Mouse (Mus musculus) stomach, postnatal 0 days (tissue): ENCODE measurements around the gene Inca1. TPM values are rescaled to one million over a fixed set of nuclear protein-coding genes. Genes with fewer than 3 reads are reported as not detected.
A peak's percentile ranks its signal among the peaks of the same experiment; 100 is the strongest.

Experiments used
- ATAC-seq: fragments of 200-750 bp; cut with Nextera tagmentation; 2 replicates; pipeline ENCODE4 v1.8.0; 2017; ENCODE audit not compliant: low FRiP score, low TSS enrichment
- DNase-seq: peaks from one replicate; pipeline ENCODE4 v3.0.0-alpha.2; 2016; ENCODE audit warnings: low spot score
- H3K27ac ChIP-seq: fragments of 300-500 bp; sonication (generic); replicated peaks from 2 replicates; pipeline ENCODE4 v1.5.1; 2014; ENCODE audit warnings: mild to moderate bottlenecking, control low read depth
- H3K27me3 ChIP-seq: fragments of 300-500 bp; sonication (generic); 2 replicates; pipeline ENCODE4 v1.6.1; 2014; ENCODE audit warnings: low read length; ENCODE audit not compliant: control insufficient read depth, insufficient read depth
- H3K36me3 ChIP-seq: fragments of 300-500 bp; sonication (generic); 2 replicates; pipeline ENCODE4 v1.6.1; 2014; ENCODE audit warnings: low read length, mixed read lengths; ENCODE audit not compliant: control insufficient read depth, insufficient read depth
- H3K4me1 ChIP-seq: fragments of 300-500 bp; sonication (generic); replicated peaks from 2 replicates; pipeline ENCODE4 v1.6.1; 2014; ENCODE audit warnings: antibody characterized with exemption; ENCODE audit not compliant: control insufficient read depth, insufficient read depth
- H3K4me2 ChIP-seq: fragments of 300-500 bp; sonication (generic); replicated peaks from 2 replicates; pipeline ENCODE4 v1.6.1; 2014; ENCODE audit warnings: low read depth, mild to moderate bottlenecking, control low read depth, moderate library complexity
- H3K4me3 ChIP-seq: fragments of 300-500 bp; sonication (generic); 2 replicates; pipeline ENCODE4 v1.5.1; 2014; ENCODE audit warnings: low read depth, low read length, control low read depth
- H3K9ac ChIP-seq: fragments of 300-500 bp; sonication (generic); 2 replicates; pipeline ENCODE4 v1.6.1; 2014; ENCODE audit warnings: mild to moderate bottlenecking, low read length, control low read depth, mixed read lengths
- H3K9me3 ChIP-seq: fragments of 300-500 bp; sonication (generic); 2 replicates; pipeline ENCODE4 v1.6.1; 2016; ENCODE audit warnings: low read length; ENCODE audit not compliant: control insufficient read depth
- CTCF ChIP-seq: IDR thresholded peaks from 2 replicates; pipeline ENCODE4 v1.5.1; 2016; ENCODE audit warnings: antibody characterized with exemption, low read depth, mild to moderate bottlenecking, moderate library complexity
- EP300 ChIP-seq: optimal IDR thresholded peaks from 2 replicates; pipeline ENCODE3; 2016; ENCODE audit warnings: antibody characterized with exemption
- WGBS: fragments of 180-500 bp; shearing (Covaris S2); extraction: QIAGEN DNeasy Blood & Tissue Kit; methylation state at CpG from one replicate; pipeline ENCODE4 v1.1.7; 2014; 5-methylcytosine and 5-hydroxymethylcytosine counted together
- polyA plus RNA-seq: library from polyadenylated mRNA; unstranded; fragments of >200 nt; fragmentation: Nextera tagmentation; extraction: Ambion mirVana; gene quantifications from 2 replicates; pipeline ENCODE4 v1.2.1, GENCODE M21; 2015

Inca1 gene
- polyA plus RNA-seq = 1.6 and 2.1 TPM in 2 replicates

- WGBS = 2% methylated on average over 69 of the region's 69 CpGs
- peak within 1 kb of the TSS; percentile 94 for H3K9ac ChIP-seq
- DNase-seq = peak; percentile 94
- H3K27ac ChIP-seq = peak within 1 kb of the TSS; percentile 96
- peak; percentile 95 for ATAC-seq
- peak within 1 kb of the TSS; percentile 75 for H3K4me2 ChIP-seq
- H3K9me3 ChIP-seq = no peaks in the 10 kb centered on the region
- peaks cover 8% of the 10 kb centered on the region for H3K4me1 ChIP-seq
- peaks cover 9% of the 10 kb centered on the region for H3K36me3 ChIP-seq
- H3K4me3 ChIP-seq = peak within 1 kb of the TSS; percentile 93
- no peak for TF ChIP-seq EP300
- no peak for TF ChIP-seq CTCF
- H3K27me3 ChIP-seq = no peaks in the 10 kb centered on the region
Measured at GRCm38 (mm10) chr11:70699722-70700556, at the start of gene Inca1, which contains the start of gene Kif1c. TSS of gene Inca1 (minus strand) at chr11:70700155. TSS of gene Kif1c (plus strand) at chr11:70700548.

- 46% methylated on average over 4 of the region's 4 CpGs for WGBS
- Histone ChIP-seq H3K4me2 (no peak overlapping the region), H3K27ac (0 out of 2 replicates have a peak overlapping the region, but pooled peaks have one; percentile 14), H3K9me3 (no peaks in the 10 kb centered on the region), H3K36me3 (no peaks in the 10 kb centered on the region), H3K4me3 (no peak overlapping the region), H3K4me1 (no peaks in the 10 kb centered on the region), H3K9ac (no peak overlapping the region), H3K27me3 (no peaks in the 10 kb centered on the region)
- DNase-seq (peak; percentile 35), ATAC-seq (peak; percentile 82)
- TF ChIP-seq EP300 (no peak), CTCF (no peak)
Measured at GRCm38 (mm10) chr11:70747876-70748545, 48.1 kb upstream of the Inca1 start.

- DNase-seq (no peak), ATAC-seq (no peak)
- TF ChIP-seq CTCF (no peak), EP300 (no peak)
- WGBS = 59% methylated on average over 7 of the region's 7 CpGs
- Histone ChIP-seq H3K36me3 (no peaks in the 10 kb centered on the region), H3K4me2 (no peak overlapping the region), H3K4me1 (no peaks in the 10 kb centered on the region), H3K27ac (no peak overlapping the region), H3K9ac (no peak overlapping the region), H3K27me3 (no peaks in the 10 kb centered on the region), H3K4me3 (no peak overlapping the region), H3K9me3 (no peaks in the 10 kb centered on the region)
Measured at GRCm38 (mm10) chr11:70745636-70746035, 45.7 kb upstream of the Inca1 start.

DNA sequence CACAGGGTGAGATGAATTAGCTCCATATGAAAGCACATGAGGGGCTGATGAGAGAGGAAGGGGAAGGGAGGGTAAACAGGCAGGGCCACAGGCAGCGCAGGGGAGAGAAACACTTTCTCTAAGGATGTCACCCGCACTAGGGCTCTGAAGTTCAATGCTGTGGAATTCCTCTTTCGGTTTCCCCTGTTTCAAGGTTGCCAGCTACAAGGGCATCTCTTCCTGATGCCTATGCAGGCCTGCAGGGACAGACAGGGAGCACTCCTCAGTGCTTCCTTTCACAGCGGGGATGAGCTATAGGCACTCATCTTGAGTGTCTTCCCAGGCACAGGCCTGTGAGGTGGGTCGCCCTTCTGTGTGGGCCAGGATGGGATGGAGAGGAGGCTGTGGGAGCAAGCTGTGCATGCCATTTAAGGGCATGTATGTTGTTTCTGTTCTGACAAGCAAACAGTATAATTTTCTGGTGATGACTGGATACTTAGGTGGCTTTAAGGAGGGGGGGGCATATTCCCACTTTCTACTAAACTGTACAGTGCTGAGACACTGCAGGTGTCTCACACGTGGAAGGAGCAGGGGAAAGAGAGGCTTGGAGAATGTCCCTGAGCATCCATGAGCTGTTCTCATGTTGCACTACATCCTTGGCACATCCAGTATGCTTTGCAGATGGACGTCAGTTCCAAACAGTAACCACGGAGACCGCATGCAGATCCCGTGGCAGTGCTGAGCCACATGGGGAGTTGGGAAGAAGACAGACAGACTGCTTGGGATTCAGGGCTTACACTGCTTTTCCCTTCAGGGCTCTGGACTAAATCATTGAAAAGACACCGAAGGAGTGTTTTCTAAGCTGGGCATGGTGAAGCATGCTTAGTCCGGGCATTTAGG, 42.9 kb upstream of the Inca1 start:
- no peaks in the 10 kb centered on the region for H3K9me3 ChIP-seq
- H3K4me3 ChIP-seq = no peak overlapping the region
- WGBS = 80% methylated on average over 12 of the region's 12 CpGs
- H3K36me3 ChIP-seq = no peaks in the 10 kb centered on the region
- H3K27ac ChIP-seq = no peak overlapping the region
- no peak overlapping the region for H3K4me2 ChIP-seq
- ATAC-seq (no peak), DNase-seq (no peak)
- H3K4me1 ChIP-seq = no peaks in the 10 kb centered on the region
- no peaks in the 10 kb centered on the region for H3K27me3 ChIP-seq
- H3K9ac ChIP-seq = no peak overlapping the region
- TF ChIP-seq EP300 (no peak), CTCF (no peak)

DNA sequence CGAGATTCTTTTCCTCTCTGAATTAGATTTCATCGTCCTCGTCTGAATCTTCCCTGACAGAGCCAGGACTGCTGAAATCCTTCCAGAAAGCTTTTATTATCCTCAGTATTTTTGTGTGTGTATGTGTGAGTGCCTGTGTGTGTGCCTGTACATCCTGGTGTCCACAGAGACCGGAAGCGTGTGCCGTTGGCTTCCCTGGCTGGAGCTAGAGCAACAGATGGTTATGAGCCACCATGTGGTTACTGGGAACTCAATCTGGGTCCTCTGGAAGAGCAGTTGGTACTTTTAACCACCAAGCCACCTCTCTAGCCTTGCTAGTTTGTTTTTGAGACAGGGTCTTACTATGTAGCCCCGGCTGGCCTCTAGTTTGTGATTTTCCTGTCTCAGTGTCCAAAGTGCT, 42.2 kb upstream of the Inca1 start:
- no peak for ATAC-seq
- no peak for DNase-seq
- H3K27ac ChIP-seq = no peak overlapping the region
- no peak overlapping the region for H3K4me2 ChIP-seq
- H3K4me1 ChIP-seq = no peaks in the 10 kb centered on the region
- no peak for TF ChIP-seq CTCF
- no peaks in the 10 kb centered on the region for H3K36me3 ChIP-seq
- no peaks in the 10 kb centered on the region for H3K9me3 ChIP-seq
- H3K27me3 ChIP-seq = no peaks in the 10 kb centered on the region
- 83% methylated on average over 7 of the region's 7 CpGs for WGBS
- no peak overlapping the region for H3K4me3 ChIP-seq
- H3K9ac ChIP-seq = no peak overlapping the region
